Mouse (Mus musculus) hindbrain, embryonic 14.5 days (tissue): Measurements from ENCODE around the gene Frmd4a. TPM values are rescaled to one million over a fixed set of nuclear protein-coding genes. Genes with fewer than 3 reads are reported as not detected.

Source experiments
- ATAC-seq: fragments of 200-750 bp; cut with Nextera tagmentation; 2 replicates; pipeline ENCODE4 v1.8.0; 2017; ENCODE audit warnings: moderate number of reproducible peaks, mild to moderate bottlenecking, moderate TSS enrichment, moderate library complexity; ENCODE audit not compliant: low FRiP score
- DNase-seq: peaks from one replicate; pipeline ENCODE4 v3.0.0-alpha.2; 2015; ENCODE audit warnings: low spot score
- H3K27ac ChIP-seq: fragments of 300-500 bp; sonication (generic); 2 replicates; pipeline ENCODE4 v1.5.1; 2014; ENCODE audit warnings: mild to moderate bottlenecking, moderate library complexity
- H3K27me3 ChIP-seq: fragments of 300-500 bp; sonication (generic); 2 replicates; pipeline ENCODE4 v1.6.1; 2014; ENCODE audit warnings: mild to moderate bottlenecking, low read length, mixed read lengths; ENCODE audit not compliant: control insufficient read depth, insufficient read depth
- H3K36me3 ChIP-seq: fragments of 300-500 bp; sonication (generic); replicated peaks from 2 replicates; pipeline ENCODE4 v1.6.1; 2014; ENCODE audit not compliant: control insufficient read depth, insufficient read depth
- H3K4me1 ChIP-seq: fragments of 300-500 bp; sonication (generic); replicated peaks from 2 replicates; pipeline ENCODE4 v1.6.1; 2014; ENCODE audit warnings: antibody characterized with exemption, low read length, mixed read lengths; ENCODE audit not compliant: control insufficient read depth, insufficient read depth
- H3K4me2 ChIP-seq: fragments of 300-500 bp; sonication (generic); replicated peaks from 2 replicates; pipeline ENCODE4 v1.6.1; 2014; ENCODE audit warnings: mild to moderate bottlenecking, moderate library complexity
- H3K4me3 ChIP-seq: fragments of 300-500 bp; sonication (generic); replicated peaks from 2 replicates; pipeline ENCODE4 v1.5.1; 2014; ENCODE audit warnings: mild to moderate bottlenecking, low read length
- H3K9ac ChIP-seq: fragments of 300-500 bp; sonication (generic); 2 replicates; pipeline ENCODE4 v1.6.1; 2014
- H3K9me3 ChIP-seq: fragments of 300-500 bp; sonication (generic); 2 replicates; pipeline ENCODE4 v1.6.1; 2016; ENCODE audit warnings: low read length; ENCODE audit not compliant: control insufficient read depth
- WGBS: fragments of 180-500 bp; shearing (Covaris S2); extraction: QIAGEN DNeasy Blood & Tissue Kit; methylation state at CpG from one replicate; pipeline ENCODE4 v1.1.7; 2014; 5-methylcytosine and 5-hydroxymethylcytosine counted together
- polyA plus RNA-seq: library from polyadenylated mRNA; unstranded; fragments of >200 nt; fragmentation: Nextera tagmentation; extraction: Ambion mirVana; gene quantifications from 2 replicates; pipeline ENCODE4 v1.2.1, GENCODE M21; 2014

Frmd4a gene
- polyA plus RNA-seq, 1 experiment from 2014 or later = 56.9 TPM

GRCm38 (mm10) chr2:4547003-4547662 lies 529.6 kb downstream of the Frmd4a start:
- H3K27me3 ChIP-seq = no peaks in the 10 kb centered on the region
- no peak for ATAC-seq
- DNase-seq = no peak
- no peak overlapping the region for H3K9ac ChIP-seq
- no peak overlapping the region for H3K4me3 ChIP-seq
- H3K4me2 ChIP-seq = no peak overlapping the region
- H3K4me1 ChIP-seq = peaks cover 18% of the 10 kb centered on the region
- no peaks in the 10 kb centered on the region for H3K9me3 ChIP-seq
- no peak overlapping the region for H3K27ac ChIP-seq
- 88% methylated on average over 5 of the region's 5 CpGs for WGBS
- H3K36me3 ChIP-seq = peaks cover 31% of the 10 kb centered on the region

GRCm38 (mm10) chr2:4549271-4549670 lies 531.8 kb downstream of the Frmd4a start:
- Histone ChIP-seq H3K9me3 (no peaks in the 10 kb centered on the region), H3K9ac (no peak overlapping the region), H3K4me2 (no peak overlapping the region), H3K4me3 (no peak overlapping the region), H3K36me3 (peaks cover 37% of the 10 kb centered on the region), H3K4me1 (peaks cover 5% of the 10 kb centered on the region; the same call in 1 of the 2 replicates), H3K27me3 (no peaks in the 10 kb centered on the region), H3K27ac (no peak overlapping the region)
- ATAC-seq = no peak
- DNase-seq = no peak
- WGBS = 94% methylated on average over 14 of the region's 14 CpGs

GRCm38 (mm10) chr2:4550017-4550763 lies 532.7 kb downstream of the Frmd4a start:
- DNase-seq = no peak
- Histone ChIP-seq H3K4me2 (no peak overlapping the region), H3K9ac (no peak overlapping the region), H3K9me3 (no peaks in the 10 kb centered on the region), H3K4me1 (no peaks in the 10 kb centered on the region), H3K36me3 (peaks cover 38% of the 10 kb centered on the region), H3K4me3 (no peak overlapping the region), H3K27me3 (no peaks in the 10 kb centered on the region), H3K27ac (no peak overlapping the region)
- ATAC-seq = no peak
- WGBS = 91% methylated on average over 10 of the region's 10 CpGs

GRCm38 (mm10) chr2:4551438-4551837 lies 533.9 kb downstream of the Frmd4a start:
- Histone ChIP-seq H3K4me1 (peaks cover 12% of the 10 kb centered on the region), H3K36me3 (peaks cover 29% of the 10 kb centered on the region), H3K9ac (no peak overlapping the region), H3K4me3 (no peak overlapping the region), H3K9me3 (no peaks in the 10 kb centered on the region), H3K27ac (no peak overlapping the region), H3K27me3 (no peaks in the 10 kb centered on the region), H3K4me2 (no peak overlapping the region)
- 24% methylated on average over 2 of the region's 2 CpGs for WGBS
- ATAC-seq = no peak
- DNase-seq = no peak

GRCm38 (mm10) chr2:4551866-4552265 lies 534.3 kb downstream of the Frmd4a start:
- ATAC-seq (no peak), DNase-seq (no peak)
- Histone ChIP-seq H3K27ac (no peak overlapping the region), H3K4me1 (peaks cover 16% of the 10 kb centered on the region), H3K36me3 (peaks cover 29% of the 10 kb centered on the region), H3K9me3 (no peaks in the 10 kb centered on the region), H3K9ac (no peak overlapping the region), H3K4me3 (no peak overlapping the region), H3K27me3 (no peaks in the 10 kb centered on the region), H3K4me2 (no peak overlapping the region)
- 51% methylated on average over 2 of the region's 2 CpGs for WGBS

- Histone ChIP-seq H3K27ac (no peak overlapping the region), H3K4me1 (peaks cover 22% of the 10 kb centered on the region), H3K36me3 (peaks cover 29% of the 10 kb centered on the region)
These were observed 535.0 kb downstream of the Frmd4a start for GRCm38 (mm10) chr2:4552486-4552885.

GRCm38 (mm10) chr2:4555221-4555631 lies 537.7 kb downstream of the Frmd4a start:
- DNase-seq = no peak
- WGBS = 38% methylated on average over 7 of the region's 7 CpGs
- Histone ChIP-seq H3K9ac (no peak overlapping the region), H3K4me1 (peaks cover 43% of the 10 kb centered on the region), H3K9me3 (no peaks in the 10 kb centered on the region), H3K27me3 (no peaks in the 10 kb centered on the region), H3K4me3 (no peak overlapping the region), H3K4me2 (no peak overlapping the region), H3K27ac (no peak overlapping the region), H3K36me3 (peaks cover 17% of the 10 kb centered on the region; the same call in 1 of the 2 replicates)
- ATAC-seq = no peak

More at GRCm38 (mm10) chr2:4552486-4552885, 535.0 kb downstream of the Frmd4a start:
- DNase-seq (no peak), ATAC-seq (no peak)
- Histone ChIP-seq H3K9me3 (no peaks in the 10 kb centered on the region), H3K4me2 (no peak overlapping the region), H3K4me3 (no peak overlapping the region), H3K9ac (no peak overlapping the region), H3K27me3 (no peaks in the 10 kb centered on the region)
- WGBS = 90% methylated on average over 4 of the region's 4 CpGs

- H3K9me3 ChIP-seq = no peaks in the 10 kb centered on the region
- ATAC-seq (no peak), DNase-seq (no peak)
- H3K4me3 ChIP-seq = no peak overlapping the region
- no peak overlapping the region for H3K4me2 ChIP-seq
- no peaks in the 10 kb centered on the region for H3K27me3 ChIP-seq
- H3K36me3 ChIP-seq = peaks cover 13% of the 10 kb centered on the region; the same call in 1 of the 2 replicates
- peaks cover 50% of the 10 kb centered on the region for H3K4me1 ChIP-seq
- peak overlapping the region; percentile 44; the same call in 1 of the 2 replicates for H3K27ac ChIP-seq
- 0 out of 2 replicates have a peak overlapping the region, but pooled peaks have one; percentile 17 for H3K9ac ChIP-seq
- WGBS = 20% methylated on average over 10 of the region's 10 CpGs
These were observed 538.7 kb downstream of the Frmd4a start for GRCm38 (mm10) chr2:4556188-4556587.

- H3K4me1 ChIP-seq = peaks cover 54% of the 10 kb centered on the region
- DNase-seq (no peak), ATAC-seq (no peak)
- no peaks in the 10 kb centered on the region for H3K27me3 ChIP-seq
- 29% methylated on average over 4 of the region's 4 CpGs for whole genome bisulfite sequencing
- no peaks in the 10 kb centered on the region for H3K9me3 ChIP-seq
- H3K36me3 ChIP-seq = peaks cover 12% of the 10 kb centered on the region; the same call in 1 of the 2 replicates
- H3K4me3 ChIP-seq = no peak overlapping the region
- H3K9ac ChIP-seq = no peak overlapping the region
- peak overlapping the region; percentile 44 for H3K27ac ChIP-seq
- no peak overlapping the region for H3K4me2 ChIP-seq
These were observed 539.5 kb downstream of the Frmd4a start for GRCm38 (mm10) chr2:4557028-4557427.
